Mouse (Mus musculus): ENCODE data around the gene Sh3gl3. TPM values are rescaled to one million over a fixed set of nuclear protein-coding genes. Genes with fewer than 3 reads are reported as not detected.
"Not testable (repeated sequence)": the region's sequence is repeated elsewhere in the genome, so short reads cannot be mapped to it uniquely, and the experiment has no call there.

The Sh3gl3 gene
- polyA plus RNA-seq, 1 experiment from 2014 or later = 13.7 TPM

DNA sequence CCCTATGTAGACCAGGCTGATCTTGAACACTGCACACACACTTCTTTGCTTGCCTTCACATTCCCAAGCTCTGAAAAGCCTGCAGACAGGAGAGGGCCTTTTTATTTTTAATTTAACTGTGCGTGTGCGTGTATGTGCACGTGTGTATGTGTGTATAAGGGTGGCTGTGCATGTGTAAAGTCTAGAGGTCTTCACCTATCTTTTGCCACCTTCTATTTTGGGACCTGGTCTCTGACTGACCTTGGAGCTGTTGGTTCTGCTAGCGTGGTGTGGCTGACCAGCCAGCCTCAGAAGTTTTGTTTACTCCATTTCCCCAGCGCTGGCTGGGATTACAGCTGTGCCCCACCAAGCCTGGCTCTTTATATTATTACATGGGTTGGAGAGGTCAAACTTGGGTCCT, 98.1 kb downstream of the Sh3gl3 start:
- H3K36me3 ChIP-seq = no peaks in the 10 kb centered on the region
- 76% methylated on average over 5 of the region's 5 CpGs for whole genome bisulfite sequencing
- H3K27me3 ChIP-seq = no peaks in the 10 kb centered on the region
- peaks cover 4% of the 10 kb centered on the region; the same call in 1 of the 2 replicates for H3K4me1 ChIP-seq
- H3K9ac ChIP-seq = no peak overlapping the region
- no peak overlapping the region for H3K4me3 ChIP-seq (replicated peaks)
- no peak for ATAC-seq (replicated peaks; ENCODE audit: low FRiP score)
- H3K9me3 ChIP-seq (replicated peaks) = no peaks in the 10 kb centered on the region
- H3K27ac ChIP-seq = no peak overlapping the region
- no peak overlapping the region for H3K4me2 ChIP-seq

DNA sequence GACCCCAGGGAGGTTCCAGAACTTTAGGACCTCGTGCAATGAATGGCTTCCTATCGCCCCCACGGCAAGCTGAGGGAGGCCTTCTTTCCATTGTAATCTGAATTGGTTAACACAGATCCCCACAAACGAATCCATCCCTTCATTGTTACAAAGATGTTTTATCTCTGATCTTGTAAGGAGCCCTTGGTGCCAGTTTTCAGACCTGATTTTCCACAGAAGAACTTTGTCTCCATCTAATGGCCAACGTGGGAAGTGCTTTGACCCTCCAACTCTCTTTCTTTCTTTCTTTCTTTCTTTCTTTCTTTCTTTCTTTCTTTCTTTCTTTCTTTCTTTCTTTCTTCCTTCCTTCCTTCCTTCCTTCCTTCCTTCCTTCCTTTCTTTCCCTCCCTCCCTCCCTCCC, 99.2 kb downstream of the Sh3gl3 start:
- WGBS = 33% methylated on average over 5 of the region's 5 CpGs
- ATAC-seq (replicated peaks; ENCODE audit: low FRiP score); H3K36me3 ChIP-seq; H3K4me1 ChIP-seq; H3K27me3 ChIP-seq; H3K4me3 ChIP-seq (replicated peaks); H3K9me3 ChIP-seq (replicated peaks); H3K27ac ChIP-seq; H3K9ac ChIP-seq; H3K4me2 ChIP-seq: not testable (repeated sequence)

DNA sequence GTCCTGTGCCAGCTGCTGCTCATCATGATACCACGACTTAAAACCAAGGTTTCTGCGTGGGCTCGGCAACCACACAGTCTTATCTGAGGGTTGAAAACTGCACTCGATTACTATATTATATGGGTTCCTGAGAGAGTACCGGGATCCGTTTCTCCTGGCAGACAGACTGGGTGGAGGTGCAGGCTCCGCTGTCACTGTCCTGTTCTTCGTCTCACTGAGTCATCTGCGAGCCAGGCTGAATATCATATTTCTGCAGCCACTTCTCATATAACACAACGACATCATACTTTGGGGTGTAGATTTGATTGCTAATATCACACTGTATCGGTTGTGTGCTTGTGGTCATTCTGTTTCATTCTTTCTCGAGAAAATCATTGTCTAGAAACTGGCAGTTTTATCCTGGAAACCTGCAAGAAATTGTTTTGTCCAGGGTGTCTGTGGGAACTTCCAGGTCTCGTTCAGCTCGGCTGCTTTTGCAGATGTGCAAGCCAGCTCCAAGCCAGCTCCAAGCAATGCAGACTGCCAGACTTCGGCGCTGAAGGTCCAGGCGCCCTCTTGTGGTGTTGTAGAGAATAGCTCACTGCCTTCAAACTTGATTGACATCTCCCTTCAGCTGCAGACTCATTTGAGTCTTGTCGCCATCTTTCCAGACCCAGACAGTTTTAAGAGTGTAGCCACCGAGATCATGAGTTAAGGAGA, 100.5 kb downstream of the Sh3gl3 start:
- Histone ChIP-seq H3K9me3 (replicated peaks) (no peaks in the 10 kb centered on the region), H3K27ac (no peak overlapping the region), H3K36me3 (no peaks in the 10 kb centered on the region), H3K4me1 (peaks cover 4% of the 10 kb centered on the region; the same call in 1 of the 2 replicates), H3K9ac (no peak overlapping the region), H3K27me3 (no peaks in the 10 kb centered on the region), H3K4me2 (no peak overlapping the region), H3K4me3 (replicated peaks) (no peak overlapping the region)
- no peak for ATAC-seq (replicated peaks; ENCODE audit: low FRiP score)
- WGBS = 45% methylated on average over 19 of the region's 19 CpGs

DNA sequence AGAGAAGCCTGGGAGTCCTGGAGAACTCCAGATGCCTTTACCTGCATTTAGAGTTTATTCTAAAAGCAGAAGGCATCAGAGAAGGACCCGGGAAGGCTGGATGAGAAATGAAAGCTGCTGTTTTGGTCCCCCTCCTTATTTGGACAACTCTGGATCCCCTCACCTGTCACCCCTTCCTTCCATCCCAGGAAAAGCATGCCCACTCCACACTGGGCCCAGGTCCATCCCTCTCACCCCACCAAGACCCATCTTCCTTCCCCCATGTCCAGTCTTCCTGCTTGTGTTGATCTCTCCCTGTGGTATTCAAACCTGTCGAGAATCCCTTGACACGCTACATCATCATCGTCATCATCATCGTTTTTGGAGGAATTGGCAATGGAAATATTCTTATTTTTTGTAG, 101.3 kb downstream of the Sh3gl3 start:
- no peak for ATAC-seq (replicated peaks; ENCODE audit: low FRiP score)
- Histone ChIP-seq H3K4me3 (replicated peaks) (no peak overlapping the region), H3K9me3 (replicated peaks) (no peaks in the 10 kb centered on the region), H3K27ac (no peak overlapping the region), H3K4me2 (no peak overlapping the region), H3K36me3 (no peaks in the 10 kb centered on the region), H3K4me1 (peaks cover 4% of the 10 kb centered on the region; the same call in 1 of the 2 replicates), H3K9ac (no peak overlapping the region), H3K27me3 (no peaks in the 10 kb centered on the region)
- 96% methylated on average over 5 of the region's 5 CpGs for WGBS

DNA sequence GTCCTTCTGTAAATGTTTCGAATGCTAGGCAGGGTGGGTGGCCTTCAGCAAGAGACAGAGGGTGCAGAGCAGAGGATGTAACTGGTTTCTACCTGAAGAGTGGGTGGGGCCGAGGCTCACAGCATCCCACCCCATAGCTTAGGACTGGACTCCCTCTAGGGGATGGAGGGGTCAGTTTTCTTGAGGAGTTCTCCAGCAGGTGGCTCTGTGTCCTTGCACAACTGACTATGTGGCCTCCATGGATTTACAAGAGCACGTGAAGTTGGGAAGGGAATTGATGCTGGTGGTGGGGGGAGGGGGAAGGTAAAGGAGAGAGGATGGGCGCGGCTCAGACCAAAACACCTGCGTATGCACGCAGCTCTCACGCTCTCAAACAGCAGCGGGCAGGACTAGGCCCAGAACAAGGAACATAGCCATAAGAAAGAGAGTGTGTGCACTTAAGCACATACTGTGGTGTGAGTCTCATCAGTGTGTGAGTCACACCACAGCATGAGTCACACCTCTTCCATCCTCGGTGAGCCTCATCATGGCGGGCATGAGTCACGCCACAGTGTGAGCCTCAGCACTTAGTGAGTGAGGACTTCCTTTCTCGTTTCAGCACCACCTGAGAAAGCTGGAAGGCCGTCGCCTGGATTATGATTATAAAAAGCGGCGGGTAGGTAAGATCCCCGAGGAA, 102.0 kb downstream of the Sh3gl3 start:
- H3K27ac ChIP-seq = no peak overlapping the region
- H3K4me2 ChIP-seq = no peak overlapping the region
- peaks cover 4% of the 10 kb centered on the region; the same call in 1 of the 2 replicates for H3K4me1 ChIP-seq
- H3K9ac ChIP-seq = no peak overlapping the region
- no peak overlapping the region for H3K4me3 ChIP-seq (replicated peaks)
- H3K9me3 ChIP-seq (replicated peaks) = no peaks in the 10 kb centered on the region
- 66% methylated on average over 18 of the region's 18 CpGs for WGBS
- no peaks in the 10 kb centered on the region for H3K27me3 ChIP-seq
- H3K36me3 ChIP-seq = no peaks in the 10 kb centered on the region
- ATAC-seq (replicated peaks; ENCODE audit: low FRiP score) = peak; percentile 46; the same call in 1 of the 2 replicates

DNA sequence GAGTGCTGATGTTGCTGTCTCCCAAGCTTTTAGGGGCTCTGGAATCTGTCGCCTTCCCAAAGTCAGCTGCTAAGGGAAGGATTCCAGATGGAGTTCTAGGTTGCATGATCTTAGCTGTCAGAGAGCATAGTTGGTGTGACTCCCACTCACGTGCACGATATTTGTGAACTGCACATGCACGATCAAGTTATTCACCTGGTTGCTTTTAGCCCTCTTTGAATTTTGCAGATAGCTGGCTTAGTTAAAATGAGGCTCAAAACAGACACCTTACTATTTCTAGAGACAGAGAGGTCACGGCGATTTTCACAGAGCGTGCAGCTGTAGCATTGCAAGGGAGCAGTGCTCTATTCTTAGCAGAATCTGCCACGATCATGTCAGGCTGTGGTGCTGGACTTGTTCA, 108.4 kb downstream of the Sh3gl3 start:
- ATAC-seq (replicated peaks; ENCODE audit: low FRiP score) = no peak
- no peaks in the 10 kb centered on the region for H3K9me3 ChIP-seq (replicated peaks)
- no peaks in the 10 kb centered on the region for H3K4me1 ChIP-seq
- H3K27ac ChIP-seq = no peak overlapping the region
- H3K4me3 ChIP-seq (replicated peaks) = no peak overlapping the region
- H3K4me2 ChIP-seq = no peak overlapping the region
- H3K27me3 ChIP-seq = no peaks in the 10 kb centered on the region
- H3K9ac ChIP-seq = no peak overlapping the region
- no peaks in the 10 kb centered on the region for H3K36me3 ChIP-seq
- WGBS = 83% methylated on average over 8 of the region's 8 CpGs

DNA sequence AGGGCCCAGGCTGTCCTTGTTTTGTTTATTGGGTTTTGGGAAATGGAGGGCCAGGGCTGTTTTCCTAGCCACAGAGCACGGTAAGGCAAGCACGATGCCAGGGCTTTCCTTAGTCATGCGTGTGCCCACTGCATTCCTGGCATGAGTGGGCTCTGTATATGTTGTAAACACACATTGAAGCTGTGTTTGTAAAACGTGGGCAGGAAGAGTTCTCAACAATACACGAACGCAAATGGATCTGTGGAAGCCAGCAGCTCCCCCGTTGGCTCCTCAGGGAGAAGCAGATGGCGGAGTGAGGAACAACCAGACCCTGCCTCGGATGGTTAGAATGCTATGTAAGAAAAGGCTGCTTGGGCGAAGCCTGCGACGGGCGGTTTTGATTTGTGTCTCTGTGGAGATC, 108.8 kb downstream of the Sh3gl3 start:
- 80% methylated on average over 13 of the region's 13 CpGs for WGBS
- Histone ChIP-seq H3K27me3 (no peaks in the 10 kb centered on the region), H3K9me3 (replicated peaks) (no peaks in the 10 kb centered on the region), H3K4me3 (replicated peaks) (no peak overlapping the region), H3K36me3 (no peaks in the 10 kb centered on the region), H3K4me1 (no peaks in the 10 kb centered on the region), H3K27ac (no peak overlapping the region), H3K9ac (no peak overlapping the region), H3K4me2 (no peak overlapping the region)
- ATAC-seq (replicated peaks; ENCODE audit: low FRiP score) = no peak

DNA sequence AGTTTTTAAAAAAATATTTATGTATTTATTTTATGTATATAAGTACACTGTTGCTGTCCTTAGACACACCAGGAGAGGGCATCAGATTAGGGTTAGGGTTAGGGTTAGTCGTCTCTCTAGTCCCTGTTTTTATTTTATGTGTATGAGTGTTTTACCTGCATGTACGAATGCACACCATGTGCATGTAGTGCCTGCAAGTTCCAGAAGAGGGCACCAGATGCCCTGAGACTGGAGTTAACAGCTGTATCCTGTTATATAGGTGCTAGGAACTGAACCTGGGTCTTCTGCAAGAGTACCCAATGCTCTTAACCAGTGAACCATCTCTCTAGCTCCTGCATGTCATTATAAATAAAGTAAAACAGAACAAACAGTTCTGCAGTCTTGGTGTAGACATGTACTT, 113.6 kb downstream of the Sh3gl3 start:
- H3K36me3 ChIP-seq = no peaks in the 10 kb centered on the region
- WGBS = 96% methylated on average over 2 of the region's 2 CpGs
- H3K4me1 ChIP-seq = no peaks in the 10 kb centered on the region
- no peaks in the 10 kb centered on the region for H3K27me3 ChIP-seq
- no peak for ATAC-seq (replicated peaks; ENCODE audit: low FRiP score)
- no peak overlapping the region for H3K9ac ChIP-seq
- no peaks in the 10 kb centered on the region for H3K9me3 ChIP-seq (replicated peaks)
- H3K4me2 ChIP-seq = no peak overlapping the region
- H3K27ac ChIP-seq = no peak overlapping the region
- no peak overlapping the region for H3K4me3 ChIP-seq (replicated peaks)

DNA sequence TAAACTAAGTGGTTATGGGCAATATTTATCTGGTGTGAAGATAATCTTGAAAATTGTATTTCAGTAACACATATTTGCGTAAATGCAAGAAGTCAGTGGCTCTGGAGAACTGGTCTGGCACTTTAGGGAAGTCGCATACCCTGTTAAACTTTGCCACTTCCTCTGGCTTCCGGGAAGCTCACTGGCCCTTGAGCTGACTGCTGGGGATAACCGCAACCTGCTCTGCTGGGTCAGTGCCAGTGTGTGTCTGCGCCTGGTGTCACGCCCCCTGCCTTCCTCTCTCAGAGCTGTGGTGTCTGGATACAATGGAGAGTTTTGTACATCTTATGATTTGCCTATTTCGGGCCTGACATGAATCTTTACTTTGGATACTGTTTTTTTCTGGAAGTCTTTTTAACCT, 119.8 kb downstream of the Sh3gl3 start:
- Histone ChIP-seq H3K27me3 (no peaks in the 10 kb centered on the region), H3K9ac (no peak overlapping the region), H3K4me1 (no peaks in the 10 kb centered on the region), H3K36me3 (no peaks in the 10 kb centered on the region), H3K27ac (no peak overlapping the region), H3K4me2 (no peak overlapping the region), H3K9me3 (replicated peaks) (no peaks in the 10 kb centered on the region), H3K4me3 (replicated peaks) (no peak overlapping the region)
- WGBS = 81% methylated on average over 7 of the region's 7 CpGs
- ATAC-seq (replicated peaks; ENCODE audit: low FRiP score) = no peak

DNA sequence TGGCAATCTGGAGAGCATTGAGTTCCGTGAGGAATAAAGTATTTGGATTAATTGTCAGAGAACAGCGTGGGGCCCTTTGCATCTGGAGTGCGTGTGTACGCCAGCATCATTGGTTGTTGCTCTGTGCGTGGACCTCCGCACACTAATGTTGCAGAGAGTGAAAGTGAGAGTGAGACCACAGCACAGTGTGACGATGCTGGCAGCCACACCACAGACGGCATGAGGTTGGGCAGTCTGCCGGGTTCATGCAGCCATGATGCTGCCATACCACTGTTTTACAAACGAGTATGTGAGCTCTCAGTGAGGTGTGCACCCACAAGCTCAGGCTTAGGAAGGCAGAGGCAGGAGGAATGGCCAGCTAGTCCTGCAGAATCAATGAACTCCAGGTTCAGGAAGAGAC, 120.4 kb downstream of the Sh3gl3 start:
- H3K4me3 ChIP-seq (replicated peaks) = no peak overlapping the region
- H3K4me2 ChIP-seq = no peak overlapping the region
- WGBS = 88% methylated on average over 10 of the region's 10 CpGs
- H3K4me1 ChIP-seq = no peaks in the 10 kb centered on the region
- H3K36me3 ChIP-seq = no peaks in the 10 kb centered on the region
- H3K27ac ChIP-seq = no peak overlapping the region
- no peak overlapping the region for H3K9ac ChIP-seq
- H3K27me3 ChIP-seq = no peaks in the 10 kb centered on the region
- no peaks in the 10 kb centered on the region for H3K9me3 ChIP-seq (replicated peaks)
- no peak for ATAC-seq (replicated peaks; ENCODE audit: low FRiP score)

DNA sequence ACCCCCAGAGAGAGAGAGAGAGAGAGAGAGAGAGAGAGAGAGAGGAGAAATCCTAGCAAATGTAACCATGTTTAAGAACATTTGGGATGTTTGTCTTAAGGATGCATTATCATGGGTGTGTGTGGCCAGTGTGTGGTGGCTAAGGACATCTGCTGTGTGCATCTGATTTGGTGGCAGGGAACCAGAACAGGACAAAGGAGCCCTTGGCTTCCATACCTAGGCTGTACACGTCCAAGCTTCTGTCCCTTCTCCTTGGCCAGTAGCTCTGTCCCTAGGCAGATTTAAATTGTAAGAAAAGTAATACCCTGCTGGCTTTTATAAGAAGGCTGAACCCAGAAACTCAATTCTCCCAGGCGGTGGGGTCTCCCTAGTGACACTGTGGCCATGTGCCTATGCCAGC, 121.0 kb downstream of the Sh3gl3 start:
- 80% methylated on average over 2 of the region's 2 CpGs for WGBS
- ATAC-seq (replicated peaks; ENCODE audit: low FRiP score) = no peak
- Histone ChIP-seq H3K36me3 (no peaks in the 10 kb centered on the region), H3K27me3 (no peaks in the 10 kb centered on the region), H3K9ac (no peak overlapping the region), H3K27ac (no peak overlapping the region), H3K4me3 (replicated peaks) (no peak overlapping the region), H3K4me2 (no peak overlapping the region), H3K4me1 (no peaks in the 10 kb centered on the region), H3K9me3 (replicated peaks) (no peaks in the 10 kb centered on the region)

DNA sequence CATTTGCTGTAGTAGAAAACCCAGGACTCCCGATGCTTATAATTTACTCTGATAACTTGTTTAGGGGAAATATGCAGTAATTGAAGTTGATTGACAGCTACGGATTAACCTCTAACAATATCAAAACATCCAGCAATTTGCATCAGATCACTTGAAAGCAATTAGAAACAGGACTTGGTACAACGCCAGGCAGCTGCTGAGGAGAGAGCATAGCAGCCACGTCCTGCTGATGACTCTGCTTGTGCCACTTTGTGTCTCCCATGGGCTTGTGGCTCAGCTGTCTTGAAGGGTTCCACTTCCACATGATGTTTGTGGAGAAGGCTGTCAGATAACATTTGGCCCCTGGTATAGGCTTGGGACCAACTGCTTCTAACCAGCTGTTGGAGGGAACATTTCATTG, 134.8 kb downstream of the Sh3gl3 start:
- Histone ChIP-seq H3K36me3 (no peaks in the 10 kb centered on the region), H3K9ac (no peak overlapping the region), H3K4me2 (no peak overlapping the region), H3K27me3 (no peaks in the 10 kb centered on the region), H3K4me3 (replicated peaks) (no peak overlapping the region), H3K4me1 (no peaks in the 10 kb centered on the region), H3K27ac (no peak overlapping the region), H3K9me3 (replicated peaks) (no peaks in the 10 kb centered on the region)
- 80% methylated on average over 4 of the region's 4 CpGs for WGBS
- no peak for ATAC-seq (replicated peaks; ENCODE audit: low FRiP score)

DNA sequence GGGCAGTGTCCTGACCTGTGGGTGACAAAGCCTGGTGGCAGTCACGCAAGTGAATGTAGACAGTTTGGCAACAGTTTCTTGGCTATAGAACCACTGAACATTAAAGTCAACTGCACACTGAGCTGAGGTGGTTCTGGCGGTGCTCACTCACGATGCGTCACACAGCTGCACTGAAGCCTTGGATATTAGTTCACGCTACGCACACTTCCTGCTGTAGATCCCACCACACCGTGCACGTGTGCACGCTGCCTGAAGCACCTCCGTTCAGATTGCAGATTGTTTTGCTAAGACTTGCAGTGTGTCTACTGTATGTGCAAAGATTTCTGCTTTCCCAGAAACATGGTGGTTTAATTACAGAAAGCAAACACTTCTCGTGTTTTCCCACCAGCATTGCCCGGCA, 144.9 kb downstream of the Sh3gl3 start:
- no peaks in the 10 kb centered on the region for H3K9me3 ChIP-seq (replicated peaks)

More for the DNA sequence above, 144.9 kb downstream of the Sh3gl3 start:
- no peaks in the 10 kb centered on the region for H3K27me3 ChIP-seq
- H3K4me2 ChIP-seq = no peak overlapping the region
- no peak overlapping the region for H3K27ac ChIP-seq
- H3K4me3 ChIP-seq (replicated peaks) = no peak overlapping the region
- no peak for ATAC-seq (replicated peaks; ENCODE audit: low FRiP score)
- no peak overlapping the region for H3K9ac ChIP-seq
- H3K4me1 ChIP-seq = no peaks in the 10 kb centered on the region
- 74% methylated on average over 12 of the region's 12 CpGs for WGBS
- H3K36me3 ChIP-seq = no peaks in the 10 kb centered on the region
